Mouse (Mus musculus): ENCODE data around the gene Kat2b. TPM values are rescaled to one million over a fixed set of nuclear protein-coding genes. Genes with fewer than 3 reads are reported as not detected.

Kat2b gene
- total and polyA plus RNA-seq, 2 experiments from 2014 or later: 2.4 to 20.9 TPM

GRCm38 (mm10) chr17:53587074-53587851 lies 20.6 kb downstream of the Kat2b start:
- peaks cover 9% of the 10 kb centered on the region; the same call in 1 of the 2 replicates for H3K4me1 ChIP-seq (ENCODE audit: insufficient read depth)
- no peaks in the 10 kb centered on the region for H3K36me3 ChIP-seq (ENCODE audit: insufficient read depth)
- no peak overlapping the region for H3K4me3 ChIP-seq (ENCODE audit: low read depth, low read length)
- no peak for TF ChIP-seq CTCF (IDR thresholded peaks at IDR 0.05; ENCODE audit: low read depth)
- ATAC-seq (peak; percentile 98), DNase-seq (peak; percentile 85)
- no peaks in the 10 kb centered on the region for H3K9me3 ChIP-seq (ENCODE audit: low read length)
- H3K4me2 ChIP-seq (ENCODE audit: low read depth): peak overlapping the region; percentile 17; the same call in 1 of the 2 replicates
- no peak overlapping the region for H3K9ac ChIP-seq
- H3K27ac ChIP-seq (ENCODE audit: low read depth, low read length): peak overlapping the region; percentile 54; the same call in 1 of the 2 replicates
- H3K27me3 ChIP-seq (ENCODE audit: insufficient read depth, low read length): no peaks in the 10 kb centered on the region
- 26% methylated on average over 14 of the region's 14 CpGs for WGBS

- Histone ChIP-seq H3K9me3 (ENCODE audit: low read length) (no peaks in the 10 kb centered on the region), H3K36me3 (ENCODE audit: insufficient read depth) (no peaks in the 10 kb centered on the region), H3K4me3 (ENCODE audit: low read depth, low read length) (no peak overlapping the region), H3K4me2 (ENCODE audit: low read depth) (no peak overlapping the region), H3K9ac (no peak overlapping the region), H3K4me1 (ENCODE audit: insufficient read depth) (peaks cover 9% of the 10 kb centered on the region; the same call in 1 of the 2 replicates), H3K27me3 (ENCODE audit: insufficient read depth, low read length) (no peaks in the 10 kb centered on the region), H3K27ac (ENCODE audit: low read depth, low read length) (no peak overlapping the region)
- 86% methylated on average over 9 of the region's 9 CpGs for WGBS
- ATAC-seq (no peak), DNase-seq (no peak)
- no peak for TF ChIP-seq CTCF (IDR thresholded peaks at IDR 0.05; ENCODE audit: low read depth)
Observed at GRCm38 (mm10) chr17:53588097-53588855, 21.6 kb downstream of the Kat2b start.

DNA sequence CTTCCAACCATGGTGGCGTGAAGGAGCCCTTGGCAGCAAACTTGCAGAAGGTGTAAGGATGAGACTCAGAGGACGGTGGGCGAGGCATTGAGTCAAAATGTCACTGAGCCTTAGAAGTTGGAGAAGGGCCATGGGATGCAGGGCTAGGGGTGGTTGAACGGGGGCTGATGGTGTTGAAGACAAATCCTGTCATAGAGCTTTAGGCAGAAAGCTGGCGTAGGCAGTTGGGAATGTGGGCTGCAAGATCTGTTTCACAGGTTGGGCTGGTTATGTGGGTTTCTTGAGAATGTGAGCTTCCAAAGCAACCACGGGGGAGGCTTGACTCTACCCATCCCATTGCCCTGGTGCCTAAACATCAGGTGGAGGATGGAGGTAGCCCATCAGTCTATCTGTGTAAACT lies 23.4 kb downstream of the Kat2b start:
- no peaks in the 10 kb centered on the region for H3K36me3 ChIP-seq (ENCODE audit: insufficient read depth)
- H3K4me1 ChIP-seq (ENCODE audit: insufficient read depth): peaks cover 9% of the 10 kb centered on the region; the same call in 1 of the 2 replicates
- H3K4me2 ChIP-seq (ENCODE audit: low read depth): no peak overlapping the region
- no peaks in the 10 kb centered on the region for H3K27me3 ChIP-seq (ENCODE audit: insufficient read depth, low read length)
- WGBS: 94% methylated on average over 6 of the region's 6 CpGs
- H3K9me3 ChIP-seq (ENCODE audit: low read length): no peaks in the 10 kb centered on the region
- DNase-seq: no peak
- TF ChIP-seq CTCF (IDR thresholded peaks at IDR 0.05; ENCODE audit: low read depth): no peak
- no peak overlapping the region for H3K9ac ChIP-seq
- ATAC-seq: no peak
- no peak overlapping the region for H3K4me3 ChIP-seq (ENCODE audit: low read depth, low read length)
- no peak overlapping the region for H3K27ac ChIP-seq (ENCODE audit: low read depth, low read length)

DNA sequence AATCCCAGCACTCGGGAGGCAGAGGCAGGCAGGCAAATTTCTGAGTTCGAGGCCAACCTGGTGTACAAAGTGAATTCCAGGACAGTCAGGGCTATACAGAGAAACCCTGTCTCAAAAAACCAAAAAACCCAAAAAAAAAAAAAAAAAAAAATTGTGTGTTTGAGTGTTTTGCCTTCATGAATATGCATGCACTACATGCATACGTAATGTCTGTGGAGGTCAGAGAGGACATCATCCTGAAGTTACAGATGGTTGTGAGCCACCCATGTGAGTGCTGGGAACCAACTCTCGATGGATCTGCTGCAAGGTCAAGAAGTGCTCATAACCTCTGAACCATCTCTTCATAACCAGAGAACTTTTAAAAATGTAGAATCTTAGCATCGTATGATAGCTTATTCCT lies 25.2 kb downstream of the Kat2b start:
- Histone ChIP-seq H3K4me1 (ENCODE audit: insufficient read depth) (peaks cover 4% of the 10 kb centered on the region; the same call in 1 of the 2 replicates), H3K4me2 (ENCODE audit: low read depth) (no peak overlapping the region), H3K27ac (ENCODE audit: low read depth, low read length) (no peak overlapping the region), H3K4me3 (ENCODE audit: low read depth, low read length) (no peak overlapping the region), H3K9me3 (ENCODE audit: low read length) (no peaks in the 10 kb centered on the region), H3K36me3 (ENCODE audit: insufficient read depth) (no peaks in the 10 kb centered on the region), H3K9ac (no peak overlapping the region), H3K27me3 (ENCODE audit: insufficient read depth, low read length) (no peaks in the 10 kb centered on the region)
- TF ChIP-seq CTCF (IDR thresholded peaks at IDR 0.05; ENCODE audit: low read depth): no peak
- 92% methylated on average over 5 of the region's 5 CpGs for WGBS
- DNase-seq (no peak), ATAC-seq (no peak)

GRCm38 (mm10) chr17:53594590-53594989 lies 27.9 kb downstream of the Kat2b start:
- 80% methylated on average over 4 of the region's 4 CpGs for WGBS
- Histone ChIP-seq H3K36me3 (ENCODE audit: insufficient read depth) (no peaks in the 10 kb centered on the region), H3K4me2 (ENCODE audit: low read depth) (no peak overlapping the region), H3K9me3 (ENCODE audit: low read length) (no peaks in the 10 kb centered on the region), H3K4me3 (ENCODE audit: low read depth, low read length) (no peak overlapping the region), H3K4me1 (ENCODE audit: insufficient read depth) (no peaks in the 10 kb centered on the region), H3K27me3 (ENCODE audit: insufficient read depth, low read length) (no peaks in the 10 kb centered on the region), H3K9ac (no peak overlapping the region), H3K27ac (ENCODE audit: low read depth, low read length) (no peak overlapping the region)
- TF ChIP-seq CTCF (IDR thresholded peaks at IDR 0.05; ENCODE audit: low read depth): no peak
- DNase-seq (no peak), ATAC-seq (no peak)

DNA sequence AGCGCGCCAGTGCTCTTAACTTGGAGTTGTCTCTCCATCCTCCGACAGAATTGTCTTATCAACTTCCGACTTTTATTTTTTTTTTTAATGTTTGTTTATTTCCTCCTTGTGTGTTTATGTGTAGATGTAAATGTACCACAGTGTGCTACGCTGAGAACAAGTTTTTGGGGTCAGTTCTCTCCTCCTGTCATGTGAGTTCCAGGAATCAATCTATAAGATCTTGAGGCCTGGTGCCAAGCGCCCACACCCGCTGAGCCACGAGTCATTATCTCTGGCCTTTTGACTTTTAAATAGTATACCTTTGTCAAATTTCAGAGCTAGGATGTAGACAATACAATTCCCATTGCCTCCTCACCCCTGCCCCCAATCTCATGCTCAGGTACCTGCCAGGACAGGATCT lies 28.9 kb downstream of the Kat2b start:
- 87% methylated on average over 8 of the region's 8 CpGs for WGBS
- ATAC-seq (no peak), DNase-seq (no peak)
- Histone ChIP-seq H3K4me2 (ENCODE audit: low read depth) (no peak overlapping the region), H3K9ac (no peak overlapping the region), H3K9me3 (ENCODE audit: low read length) (no peaks in the 10 kb centered on the region), H3K27ac (ENCODE audit: low read depth, low read length) (no peak overlapping the region), H3K4me3 (ENCODE audit: low read depth, low read length) (no peak overlapping the region), H3K36me3 (ENCODE audit: insufficient read depth) (no peaks in the 10 kb centered on the region), H3K27me3 (ENCODE audit: insufficient read depth, low read length) (no peaks in the 10 kb centered on the region), H3K4me1 (ENCODE audit: insufficient read depth) (no peaks in the 10 kb centered on the region)
- no peak for TF ChIP-seq CTCF (IDR thresholded peaks at IDR 0.05; ENCODE audit: low read depth)

All from forebrain, postnatal 0 days (tissue).